Mouse (Mus musculus): ENCODE measurements around the gene Gtf2e1. TPM values are rescaled to one million over a fixed set of nuclear protein-coding genes. Genes with fewer than 3 reads are reported as not detected.

The Gtf2e1 gene
- total and polyA plus RNA-seq, 3 experiments, result 29.5 to 72.7 (median 56.0) TPM

- peaks cover 3 to 15% of the 10 kb centered on the region in 2 experiments; a peak in 2 of 4 replicates for H3K4me1 ChIP-seq (ENCODE audit: control insufficient read depth in 1 of 2, insufficient read depth in 2 of 2)
- peak; percentile 64; the same call in 1 of the 2 replicates for TF ChIP-seq ZMIZ1 (IDR thresholded peaks at IDR 0.05; ENCODE audit: low read depth, low read length)
- TF ChIP-seq POLR2AphosphoS2 (IDR thresholded peaks at IDR 0.05; ENCODE audit: low read depth, low read length), result peak; percentile 95; the same call in 1 of the 2 replicates
- no peak for TF ChIP-seq MXI1 (IDR thresholded peaks at IDR 0.05; ENCODE audit: low read depth, low read length)
- no peak for TF ChIP-seq UBTF (IDR thresholded peaks at IDR 0.05; ENCODE audit: low read depth, low read length)
- TF ChIP-seq JUN (IDR thresholded peaks at IDR 0.05; ENCODE audit: insufficient read depth, low read depth, low read length), result no peak
- no peak for TF ChIP-seq NRF1 (IDR thresholded peaks at IDR 0.05; ENCODE audit: low read depth, low read length)
- TF ChIP-seq CHD1 (IDR thresholded peaks at IDR 0.05; ENCODE audit: low read depth, low read length), result no peak
- no peak for TF ChIP-seq ZKSCAN1 (IDR thresholded peaks at IDR 0.05; ENCODE audit: borderline replicate concordance, low read depth, low read length)
- 0 out of 2 replicates have a peak, but pooled peaks have one; percentile 34 for TF ChIP-seq KAT2A (IDR thresholded peaks at IDR 0.05; ENCODE audit: insufficient replicate concordance, low read length)
- peak; percentile 63 for TF ChIP-seq POLR2A (IDR thresholded peaks at IDR 0.05; ENCODE audit: low read depth, low read length)
- no peak; the same call in 1 of the 2 replicates for TF ChIP-seq CHD2 (IDR thresholded peaks at IDR 0.05; ENCODE audit: low read length)
- in situ Hi-C loops (cut with MboI; ENCODE audit: low pct_ligation_motif_present, low pct_unique_long_range_greater_than_20kb, low sequenced_read_pairs), result no loop called here
- H3K36me3 ChIP-seq (replicated peaks in 1 of 2; ENCODE audit: control insufficient read depth in 1 of 2, insufficient read depth in 1 of 2, low read length in 1 of 2), result peaks cover 74 to 96% of the 10 kb centered on the region in 2 experiments
- H3K9me3 ChIP-seq (replicated peaks; ENCODE audit: low read length), result peaks cover 19% of the 10 kb centered on the region
- no peak for DNase-seq (ENCODE audit: extremely low read depth)
- no peak overlapping the region for H3K4me3 ChIP-seq (replicated peaks in 1 of 3; ENCODE audit: low read depth in 2 of 3, low read length in 2 of 3, poor library complexity in 1 of 3)
- H3K4me2 ChIP-seq (ENCODE audit: insufficient read depth, low read depth, poor library complexity, severe bottlenecking), result no peak overlapping the region
- no peak overlapping the region for H3K9ac ChIP-seq (ENCODE audit: insufficient read depth, low read depth)
- no peak overlapping the region; the same call in 1 of the 2 replicates for H3K27ac ChIP-seq (ENCODE audit: insufficient read depth, low read depth)
- dilution Hi-C loops (cut with MboI; ENCODE audit: extremely low pct_ligation_motif_present, extremely low pct_unique_long_range_greater_than_20kb, low sequenced_read_pairs), result no loop called here
- no peaks in the 10 kb centered on the region for H3K27me3 ChIP-seq (replicated peaks)
- peaks cover 19% of the 10 kb centered on the region for H3K79me2 ChIP-seq (replicated peaks; ENCODE audit: control insufficient read depth, extremely low read depth, insufficient read depth, poor library complexity, severe bottlenecking)
These were observed 17.4 kb downstream of the Gtf2e1 start for GRCm38 (mm10) chr16:37522100-37522697.

GRCm38 (mm10) chr16:37520190-37521040, 19.2 kb downstream of the Gtf2e1 start:
- dilution Hi-C loops (cut with MboI; ENCODE audit: extremely low pct_ligation_motif_present, extremely low pct_unique_long_range_greater_than_20kb, low sequenced_read_pairs) (no loop called here), in situ Hi-C loops (cut with MboI; ENCODE audit: low pct_ligation_motif_present, low pct_unique_long_range_greater_than_20kb, low sequenced_read_pairs) (no loop called here)
- Histone ChIP-seq H3K9me3 (replicated peaks; ENCODE audit: low read length) (peaks cover 17% of the 10 kb centered on the region), H3K9ac (ENCODE audit: insufficient read depth, low read depth) (no peak overlapping the region), H3K27me3 (replicated peaks) (no peaks in the 10 kb centered on the region), H3K4me3 (replicated peaks in 1 of 3; ENCODE audit: low read depth in 2 of 3, low read length in 2 of 3, poor library complexity in 1 of 3) (no peak overlapping the region), H3K79me2 (replicated peaks; ENCODE audit: control insufficient read depth, extremely low read depth, insufficient read depth, poor library complexity, severe bottlenecking) (peaks cover 20% of the 10 kb centered on the region), H3K4me2 (ENCODE audit: insufficient read depth, low read depth, poor library complexity, severe bottlenecking) (no peak overlapping the region), H3K4me1 (ENCODE audit: control insufficient read depth in 1 of 2, insufficient read depth in 2 of 2) (peaks cover 3 to 11% of the 10 kb centered on the region in 2 experiments; a peak in 2 of 4 replicates), H3K27ac (ENCODE audit: insufficient read depth, low read depth) (no peak overlapping the region), H3K36me3 (replicated peaks in 1 of 2; ENCODE audit: control insufficient read depth in 1 of 2, insufficient read depth in 1 of 2, low read length in 1 of 2) (peaks cover 68 to 94% of the 10 kb centered on the region in 2 experiments)
- DNase-seq (ENCODE audit: extremely low read depth), result no peak
- no peak for TF ChIP-seq MAZ (IDR thresholded peaks at IDR 0.05; ENCODE audit: low read depth, low read length)
- TF ChIP-seq KAT2A (IDR thresholded peaks at IDR 0.05; ENCODE audit: insufficient replicate concordance, low read length), result no peak
- no peak for TF ChIP-seq ZNF384 (IDR thresholded peaks at IDR 0.05; ENCODE audit: low read depth, low read length)
- TF ChIP-seq ZMIZ1 (IDR thresholded peaks at IDR 0.05; ENCODE audit: low read depth, low read length), result peak; percentile 92
- no peak for TF ChIP-seq TCF12 (IDR thresholded peaks at IDR 0.05; ENCODE audit: low read depth, low read length)
- TF ChIP-seq HCFC1 (IDR thresholded peaks at IDR 0.05; ENCODE audit: low read depth, low read length), result peak; percentile 16; the same call in 1 of the 2 replicates
- TF ChIP-seq RCOR1 (conservative IDR thresholded peaks at IDR 0.05; ENCODE audit: low read depth, low read length), result 0 out of 2 replicates have a peak, but pooled peaks have one; percentile 54
- no peak for TF ChIP-seq GABPA (IDR thresholded peaks at IDR 0.05; ENCODE audit: insufficient replicate concordance, low read depth, low read length)
- TF ChIP-seq MXI1 (IDR thresholded peaks at IDR 0.05; ENCODE audit: low read depth, low read length), result no peak; the same call in 1 of the 2 replicates
- no peak for TF ChIP-seq SMC3 (IDR thresholded peaks at IDR 0.05; ENCODE audit: low read depth, low read length)
- peak; percentile 18 for TF ChIP-seq NELFE (IDR thresholded peaks at IDR 0.05; ENCODE audit: low read depth, low read length)
- TF ChIP-seq MAFK (IDR thresholded peaks at IDR 0.05; ENCODE audit: insufficient replicate concordance, low read length), result peak; percentile 70; the same call in 1 of the 2 replicates
- TF ChIP-seq CHD1 (IDR thresholded peaks at IDR 0.05; ENCODE audit: low read depth, low read length), result 0 out of 2 replicates have a peak, but pooled peaks have one; percentile 45
- peak; percentile 54; the same call in 1 of the 2 replicates for TF ChIP-seq SIN3A (IDR thresholded peaks at IDR 0.05; ENCODE audit: low read length)
- TF ChIP-seq TBP (conservative IDR thresholded peaks at IDR 0.05; ENCODE audit: low read depth, low read length), result no peak
- 0 out of 2 replicates have a peak, but pooled peaks have one; percentile 24 for TF ChIP-seq JUND (conservative IDR thresholded peaks at IDR 0.05; ENCODE audit: low read depth, low read length)
- TF ChIP-seq CHD2 (IDR thresholded peaks at IDR 0.05; ENCODE audit: low read length), result peak; percentile 44; the same call in 1 of the 2 replicates
- TF ChIP-seq RAD21 (IDR thresholded peaks at IDR 0.05; ENCODE audit: low read depth, low read length), result no peak
- TF ChIP-seq POLR2AphosphoS2 (IDR thresholded peaks at IDR 0.05; ENCODE audit: low read depth, low read length), result peak; percentile 98
